ENCODE assay signal across 8 mouse cellular contexts in the genomic region with DNA sequence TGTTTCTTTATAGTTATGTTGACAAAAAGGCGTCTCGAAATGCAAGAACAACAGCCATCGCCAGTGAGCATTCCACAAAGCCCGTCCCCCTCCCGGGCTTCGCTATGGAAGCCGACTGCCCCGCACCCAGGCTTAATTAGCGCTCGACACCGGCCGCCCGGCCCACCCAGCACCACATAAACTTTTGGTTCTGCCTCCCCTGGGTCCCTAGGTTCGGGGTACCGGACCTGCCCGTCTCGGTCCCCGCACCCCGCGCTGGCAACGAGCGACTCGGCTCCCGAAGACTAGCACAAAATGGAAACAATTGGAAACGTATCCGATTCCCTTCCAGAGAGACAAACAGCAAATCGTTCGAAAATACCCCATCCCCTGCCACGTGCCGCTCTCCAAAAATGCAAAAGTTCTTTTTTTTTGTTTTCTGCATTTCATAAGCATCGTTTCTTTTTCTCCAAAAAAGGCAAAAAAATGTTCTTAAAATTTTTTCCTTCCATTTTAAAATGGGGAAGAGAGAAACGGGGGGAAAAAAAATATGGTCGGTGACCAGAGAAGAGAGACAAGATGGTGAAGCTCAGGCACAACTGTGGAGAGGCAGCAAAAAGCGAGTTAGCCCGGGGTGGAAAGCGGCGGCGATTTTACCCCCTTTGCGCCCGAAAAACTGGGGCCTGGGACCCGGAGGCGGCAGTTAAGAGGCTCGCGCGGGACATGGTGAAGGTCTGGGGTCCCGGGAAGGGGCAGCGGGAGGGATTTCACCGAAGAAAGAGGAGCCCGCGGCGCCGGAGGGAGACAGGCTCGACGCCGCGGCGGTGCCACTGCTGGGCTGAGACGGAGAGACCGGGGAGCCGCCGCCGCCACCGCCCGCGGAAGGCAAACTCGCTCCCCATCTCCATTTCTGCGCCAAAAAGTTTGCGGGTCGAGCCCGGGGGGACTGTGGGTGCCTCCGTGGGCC. TPM values are rescaled to one million over a fixed set of nuclear protein-coding genes. Genes with fewer than 3 reads are reported as not detected.
DNase-seq lines count a peak whose midpoint lies in the region; ATAC-seq lines count a peak whose summit lies in the region.

No protein-coding gene starts in this region.

- no peaks in the 10 kb centered on the region for H3K9me3 ChIP-seq in hindbrain, embryonic 12.5 days (replicated peaks)
- no peaks in the 10 kb centered on the region for H3K9me3 ChIP-seq in lung, embryonic 16.5 days (ENCODE audit: control insufficient read depth, low read length)

- peak; percentile 73 for DNase-seq in MN1 (ENCODE audit: low spot score)
- peak; percentile 72 for DNase-seq in cerebellum, adult 9-11 months
- peak; percentile 31 to 45 for DNase-seq in frontal cortex, postnatal 14 days (ENCODE audit: low spot score in 2 of 2)
- DNase-seq in layer of hippocampus, postnatal 14 days (ENCODE audit: low spot score in 2 of 2): peak; percentile 57 to 65
- peak; percentile 45 for DNase-seq in ovary, adult 18-20 months (ENCODE audit: low spot score)
- peak; percentile 44 to 48 for DNase-seq in thymus, postnatal 10 days (ENCODE audit: low spot score in 2 of 2)

- no peak overlapping the region for H3K4me2 ChIP-seq in hindbrain, embryonic 12.5 days (replicated peaks)
- peak overlapping the region; percentile 56 for H3K4me2 ChIP-seq in lung, embryonic 16.5 days (ENCODE audit: low read depth, low read length)

- peak overlapping the region; percentile 100 for H3K9ac ChIP-seq in hindbrain, embryonic 12.5 days
- H3K9ac ChIP-seq in lung, embryonic 16.5 days (ENCODE audit: low read length): peak overlapping the region; percentile 100

- WGBS in hindbrain, embryonic 12.5 days: under 1% methylated on average over 71 of the region's 71 CpGs
- under 1% methylated on average over 71 of the region's 71 CpGs for WGBS in lung, embryonic 16.5 days

- peak; percentile 47 for ATAC-seq in hindbrain, embryonic 12.5 days (ENCODE audit: low FRiP score)
- peak; percentile 44 for ATAC-seq in lung, embryonic 16.5 days (ENCODE audit: low read depth)

- no peaks in the 10 kb centered on the region for H3K27me3 ChIP-seq in hindbrain, embryonic 12.5 days
- H3K27me3 ChIP-seq in lung, embryonic 16.5 days (ENCODE audit: control insufficient read depth, insufficient read depth, low read depth, low read length): no peaks in the 10 kb centered on the region

- peak overlapping the region; percentile 90 for H3K4me3 ChIP-seq in hindbrain, embryonic 12.5 days
- H3K4me3 ChIP-seq in lung, embryonic 16.5 days (ENCODE audit: low read length): peak overlapping the region; percentile 99

- H3K36me3 ChIP-seq in hindbrain, embryonic 12.5 days: peaks cover 28% of the 10 kb centered on the region
- H3K36me3 ChIP-seq in lung, embryonic 16.5 days (ENCODE audit: control insufficient read depth, insufficient read depth, low read length): peaks cover 21% of the 10 kb centered on the region

- H3K4me1 ChIP-seq in hindbrain, embryonic 12.5 days: peaks cover 43% of the 10 kb centered on the region
- peaks cover 21% of the 10 kb centered on the region for H3K4me1 ChIP-seq in lung, embryonic 16.5 days (replicated peaks; ENCODE audit: control insufficient read depth, insufficient read depth, low read length)

- H3K27ac ChIP-seq in hindbrain, embryonic 12.5 days: peak overlapping the region; percentile 99
- peak overlapping the region; percentile 100 for H3K27ac ChIP-seq in lung, embryonic 16.5 days (ENCODE audit: low read length)

RNA-seq across cellular contexts. Expression of a gene that starts 1.0 kb away (rescaled TPM):
- polyA plus RNA-seq in hindbrain, embryonic 12.5 days (2016; fragmentation: Nextera tagmentation; extraction: Ambion mirVana): 3,274 and 3,635 TPM in 2 replicates
- total RNA-seq in layer of hippocampus, postnatal 14 days (2021): 100 to 1,000 TPM; 418 to 459 TPM
- polyA plus RNA-seq in lung, embryonic 16.5 days (2015; fragmentation: Nextera tagmentation; extraction: Ambion mirVana): 2,527 and 2,659 TPM in 2 replicates

RNA-seq across cellular contexts. Expression of a gene that starts 38.2 kb away (rescaled TPM):
- 35.6 and 39.7 TPM in 2 replicates for polyA plus RNA-seq in hindbrain, embryonic 12.5 days (2016; fragmentation: Nextera tagmentation; extraction: Ambion mirVana)
- 10 to 100 TPM; 21.2 to 22.8 TPM for total RNA-seq in layer of hippocampus, postnatal 14 days (2021)
- polyA plus RNA-seq in lung, embryonic 16.5 days (2015; fragmentation: Nextera tagmentation; extraction: Ambion mirVana): 33.0 and 38.3 TPM in 2 replicates

Comparison
In these comparisons a context has a peak if more than half of its experiments do, and no peak if none do; other contexts are left out.
1. Peak in every context shown above with its lines: DNase-seq, ATAC-seq, H3K4me3 ChIP-seq and H3K27ac ChIP-seq.